Mouse (Mus musculus): ENCODE results near the gene Gm10190. TPM values are rescaled to one million over a fixed set of nuclear protein-coding genes. Genes with fewer than 3 reads are reported as not detected.

The Gm10190 gene
- polyA plus RNA-seq, 1 experiment from 2014 or later = 1.2 TPM

DNA sequence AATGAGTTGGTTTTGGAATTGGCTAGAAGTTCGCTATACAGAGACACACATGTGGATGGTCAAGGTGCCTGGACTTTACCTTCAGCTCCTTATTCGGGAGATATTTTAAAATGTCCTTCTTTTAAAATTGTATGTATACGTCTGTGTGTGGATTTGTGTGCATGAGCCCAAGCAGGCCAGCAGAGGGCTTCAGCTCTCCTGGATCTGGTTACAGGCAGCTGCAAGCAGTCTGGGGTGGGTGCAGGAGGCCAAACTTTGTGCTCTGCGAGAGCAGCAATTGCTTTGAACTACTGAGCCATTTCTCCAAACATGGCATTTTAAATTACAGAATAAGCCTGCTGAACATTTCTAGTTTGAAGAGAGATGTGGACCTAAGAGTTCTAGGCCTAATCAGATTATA, 28.1 kb downstream of the Gm10190 start:
- 77% methylated on average over 4 of the region's 4 CpGs for WGBS

DNA sequence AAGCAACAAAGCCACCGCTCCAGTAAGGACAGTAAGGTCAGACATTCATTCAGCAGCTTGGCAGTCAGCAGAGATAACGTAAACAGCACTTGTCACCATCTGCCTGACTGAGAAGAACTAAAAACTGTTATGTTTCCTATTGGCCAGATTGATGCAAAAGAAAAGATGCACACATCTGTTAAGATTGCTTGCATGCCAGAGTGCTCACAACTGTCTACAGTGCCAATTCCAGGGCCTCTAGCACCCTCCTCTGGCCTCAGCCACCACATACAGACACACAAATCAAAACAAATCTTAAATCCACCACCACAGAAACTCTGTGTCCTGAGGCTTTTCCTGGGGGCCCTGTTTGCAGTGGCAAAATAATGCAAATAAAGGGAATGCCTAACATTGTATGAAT, 41.0 kb downstream of the Gm10190 start:
- no peak for ATAC-seq (ENCODE audit: insufficient number of reproducible peaks, insufficient read depth, low FRiP score, low read depth)
- H3K4me3 ChIP-seq (ENCODE audit: control insufficient read depth in 1 of 2, insufficient read depth in 1 of 2, low read depth in 1 of 2, low read length in 2 of 2) = no peak overlapping the region
- no peaks in the 10 kb centered on the region for H3K4me1 ChIP-seq (ENCODE audit: control insufficient read depth in 2 of 2, insufficient read depth in 2 of 2, low read length in 2 of 2)
- no peak overlapping the region for H3K27ac ChIP-seq (replicated peaks in 1 of 2; ENCODE audit: control insufficient read depth in 1 of 2, insufficient read depth in 1 of 2, low read depth in 2 of 2, low read length in 2 of 2)
- H3K36me3 ChIP-seq (ENCODE audit: control insufficient read depth, insufficient read depth, low read length) = no peaks in the 10 kb centered on the region
- no peak overlapping the region for H3K4me2 ChIP-seq (ENCODE audit: low read length)
- H3K9me3 ChIP-seq (ENCODE audit: control insufficient read depth, low read length) = no peaks in the 10 kb centered on the region
- 69% methylated on average over 2 of the region's 2 CpGs for WGBS
- no peak overlapping the region for H3K9ac ChIP-seq (ENCODE audit: low read length)
- no peaks in the 10 kb centered on the region for H3K27me3 ChIP-seq (ENCODE audit: control insufficient read depth, insufficient read depth, low read length)

More for the DNA sequence above, 28.1 kb downstream of the Gm10190 start:
- Histone ChIP-seq H3K27ac (replicated peaks in 1 of 2; ENCODE audit: control insufficient read depth in 1 of 2, insufficient read depth in 1 of 2, low read depth in 2 of 2, low read length in 2 of 2) (no peak overlapping the region), H3K4me3 (ENCODE audit: control insufficient read depth in 1 of 2, insufficient read depth in 1 of 2, low read depth in 1 of 2, low read length in 2 of 2) (no peak overlapping the region), H3K4me1 (ENCODE audit: control insufficient read depth in 2 of 2, insufficient read depth in 2 of 2, low read length in 2 of 2) (no peaks in the 10 kb centered on the region; a peak in 1 of 4 replicates), H3K36me3 (ENCODE audit: control insufficient read depth, insufficient read depth, low read length) (no peaks in the 10 kb centered on the region), H3K9me3 (ENCODE audit: control insufficient read depth, low read length) (no peaks in the 10 kb centered on the region), H3K9ac (ENCODE audit: low read length) (no peak overlapping the region), H3K4me2 (ENCODE audit: low read length) (no peak overlapping the region), H3K27me3 (ENCODE audit: control insufficient read depth, insufficient read depth, low read length) (no peaks in the 10 kb centered on the region)
- ATAC-seq (ENCODE audit: insufficient number of reproducible peaks, insufficient read depth, low FRiP score, low read depth) = no peak

DNA sequence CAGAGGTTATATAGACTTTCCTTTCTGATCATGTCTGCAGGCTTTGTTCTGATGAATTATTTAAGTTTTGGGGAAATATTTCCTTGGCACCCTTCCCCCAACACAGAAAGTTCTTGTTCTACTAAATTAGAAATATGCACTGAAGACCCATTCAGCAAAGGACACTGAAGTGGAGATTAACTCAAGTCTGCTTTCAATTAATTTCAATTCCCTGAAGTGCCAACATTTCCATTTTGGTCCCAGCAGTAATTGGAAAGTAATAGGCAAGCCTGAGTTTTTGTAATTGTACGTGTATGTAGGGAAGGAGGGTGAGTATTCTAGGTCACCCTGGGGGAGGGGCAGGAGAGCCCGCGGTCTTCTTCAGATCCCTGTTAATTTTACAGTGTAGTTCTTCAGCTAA, 46.9 kb downstream of the Gm10190 start:
- Histone ChIP-seq H3K9ac (ENCODE audit: low read length) (no peak overlapping the region), H3K27ac (replicated peaks in 1 of 2; ENCODE audit: control insufficient read depth in 1 of 2, insufficient read depth in 1 of 2, low read depth in 2 of 2, low read length in 2 of 2) (no peak overlapping the region)

DNA sequence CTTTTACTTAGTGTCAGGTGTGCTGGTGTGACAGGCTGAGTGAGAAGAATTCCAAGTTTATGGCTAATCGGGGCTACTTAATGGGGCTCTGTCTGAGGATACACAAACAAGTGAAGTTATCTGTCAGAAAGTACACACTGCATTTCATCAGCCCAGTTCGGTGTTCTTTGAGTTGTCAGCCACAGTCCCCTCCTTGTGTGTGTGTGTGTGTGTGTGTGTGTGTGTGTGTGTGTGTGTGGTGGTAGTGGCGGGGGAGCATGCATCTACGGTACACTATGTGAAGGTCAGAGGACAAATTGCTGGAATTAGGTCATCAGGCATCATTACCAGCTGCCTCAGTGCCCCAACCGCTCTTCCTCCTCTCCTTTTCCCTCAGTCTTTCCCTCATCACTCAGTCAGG, 47.9 kb downstream of the Gm10190 start:
- Histone ChIP-seq H3K4me3 (ENCODE audit: control insufficient read depth in 1 of 2, insufficient read depth in 1 of 2, low read depth in 1 of 2, low read length in 2 of 2) (no peak overlapping the region), H3K36me3 (ENCODE audit: control insufficient read depth, insufficient read depth, low read length) (no peaks in the 10 kb centered on the region), H3K4me2 (ENCODE audit: low read length) (no peak overlapping the region), H3K9me3 (ENCODE audit: control insufficient read depth, low read length) (no peaks in the 10 kb centered on the region), H3K4me1 (ENCODE audit: control insufficient read depth in 2 of 2, insufficient read depth in 2 of 2, low read length in 2 of 2) (peaks cover 5 to 14% of the 10 kb centered on the region in 2 experiments), H3K9ac (ENCODE audit: low read length) (no peak overlapping the region), H3K27ac (replicated peaks in 1 of 2; ENCODE audit: control insufficient read depth in 1 of 2, insufficient read depth in 1 of 2, low read depth in 2 of 2, low read length in 2 of 2) (no peak overlapping the region), H3K27me3 (ENCODE audit: control insufficient read depth, insufficient read depth, low read length) (no peaks in the 10 kb centered on the region)
- WGBS = 60% methylated on average over 5 of the region's 5 CpGs
- ATAC-seq (ENCODE audit: insufficient number of reproducible peaks, insufficient read depth, low FRiP score, low read depth) = no peak

More for the DNA sequence above, 46.9 kb downstream of the Gm10190 start:
- no peaks in the 10 kb centered on the region for H3K27me3 ChIP-seq (ENCODE audit: control insufficient read depth, insufficient read depth, low read length)
- WGBS = 79% methylated on average over 3 of the region's 3 CpGs
- no peak overlapping the region for H3K4me3 ChIP-seq (ENCODE audit: control insufficient read depth in 1 of 2, insufficient read depth in 1 of 2, low read depth in 1 of 2, low read length in 2 of 2)
- H3K9me3 ChIP-seq (ENCODE audit: control insufficient read depth, low read length) = no peaks in the 10 kb centered on the region
- ATAC-seq (ENCODE audit: insufficient number of reproducible peaks, insufficient read depth, low FRiP score, low read depth) = no peak
- H3K4me2 ChIP-seq (ENCODE audit: low read length) = no peak overlapping the region
- peaks cover 5 to 14% of the 10 kb centered on the region in 2 experiments for H3K4me1 ChIP-seq (ENCODE audit: control insufficient read depth in 2 of 2, insufficient read depth in 2 of 2, low read length in 2 of 2)
- no peaks in the 10 kb centered on the region for H3K36me3 ChIP-seq (ENCODE audit: control insufficient read depth, insufficient read depth, low read length)

DNA sequence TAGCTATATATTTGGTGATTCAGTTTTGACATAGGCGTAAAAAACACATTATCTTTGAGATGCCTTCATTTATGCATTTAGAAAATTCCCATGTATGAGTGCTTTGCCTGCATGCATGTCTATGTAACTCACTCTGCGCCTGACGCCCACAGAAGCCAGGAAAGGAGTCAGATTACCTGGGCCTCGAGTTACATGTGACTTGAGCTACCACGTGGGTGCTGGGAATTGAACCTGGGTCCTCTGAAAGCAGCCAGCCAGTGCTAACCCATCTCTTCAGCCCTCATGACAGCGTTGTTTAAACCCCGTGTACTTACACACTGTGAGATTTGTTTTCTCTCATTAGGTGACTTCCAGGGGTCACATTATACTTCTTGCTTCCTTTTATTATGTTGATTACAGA, 48.8 kb downstream of the Gm10190 start:
- H3K4me3 ChIP-seq (ENCODE audit: control insufficient read depth in 1 of 2, insufficient read depth in 1 of 2, low read depth in 1 of 2, low read length in 2 of 2) = no peak overlapping the region
- H3K9me3 ChIP-seq (ENCODE audit: control insufficient read depth, low read length) = no peaks in the 10 kb centered on the region
- no peak for ATAC-seq (ENCODE audit: insufficient number of reproducible peaks, insufficient read depth, low FRiP score, low read depth)
- no peaks in the 10 kb centered on the region for H3K27me3 ChIP-seq (ENCODE audit: control insufficient read depth, insufficient read depth, low read length)
- no peaks in the 10 kb centered on the region for H3K36me3 ChIP-seq (ENCODE audit: control insufficient read depth, insufficient read depth, low read length)
- H3K4me1 ChIP-seq (ENCODE audit: control insufficient read depth in 2 of 2, insufficient read depth in 2 of 2, low read length in 2 of 2) = peaks cover 5 to 14% of the 10 kb centered on the region in 2 experiments
- 83% methylated on average over 7 of the region's 7 CpGs for WGBS
- H3K4me2 ChIP-seq (ENCODE audit: low read length) = no peak overlapping the region
- H3K9ac ChIP-seq (ENCODE audit: low read length) = no peak overlapping the region
- no peak overlapping the region for H3K27ac ChIP-seq (replicated peaks in 1 of 2; ENCODE audit: control insufficient read depth in 1 of 2, insufficient read depth in 1 of 2, low read depth in 2 of 2, low read length in 2 of 2)

DNA sequence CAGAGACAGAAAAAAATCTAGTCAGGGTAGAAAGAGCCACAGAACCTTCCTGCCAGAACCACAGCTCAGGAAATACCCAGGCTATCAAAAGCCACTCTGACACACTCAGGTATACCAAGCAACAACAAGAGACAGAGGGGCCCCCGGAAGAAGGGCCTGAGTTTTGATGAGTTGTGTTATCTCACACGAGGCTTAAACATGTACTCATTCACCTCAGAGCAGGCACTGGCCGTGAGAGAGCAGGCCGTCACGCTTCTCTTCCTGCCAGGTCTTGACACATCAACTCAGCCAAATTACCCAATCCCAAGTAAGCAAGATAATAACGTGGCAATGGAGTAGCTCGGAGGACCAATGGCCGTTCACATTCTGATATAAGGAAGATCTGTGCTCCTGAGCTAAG, 49.7 kb downstream of the Gm10190 start:
- ATAC-seq (ENCODE audit: insufficient number of reproducible peaks, insufficient read depth, low FRiP score, low read depth) = no peak
- H3K9me3 ChIP-seq (ENCODE audit: control insufficient read depth, low read length) = no peaks in the 10 kb centered on the region
- H3K4me2 ChIP-seq (ENCODE audit: low read length) = no peak overlapping the region
- no peaks in the 10 kb centered on the region for H3K27me3 ChIP-seq (ENCODE audit: control insufficient read depth, insufficient read depth, low read length)
- no peak overlapping the region for H3K9ac ChIP-seq (ENCODE audit: low read length)
- H3K36me3 ChIP-seq (ENCODE audit: control insufficient read depth, insufficient read depth, low read length) = no peaks in the 10 kb centered on the region
- no peak overlapping the region for H3K4me3 ChIP-seq (ENCODE audit: control insufficient read depth in 1 of 2, insufficient read depth in 1 of 2, low read depth in 1 of 2, low read length in 2 of 2)
- WGBS = 53% methylated on average over 8 of the region's 8 CpGs
- H3K4me1 ChIP-seq (ENCODE audit: control insufficient read depth in 2 of 2, insufficient read depth in 2 of 2, low read length in 2 of 2) = peaks cover 5 to 14% of the 10 kb centered on the region in 2 experiments
- H3K27ac ChIP-seq (replicated peaks in 1 of 2; ENCODE audit: control insufficient read depth in 1 of 2, insufficient read depth in 1 of 2, low read depth in 2 of 2, low read length in 2 of 2) = no peak overlapping the region

Other genes with a start within 250 kb of the Gm10190 start
- gene Galm, start 246.1 kb downstream of the Gm10190 start, polyA plus RNA-seq (2014; fragmentation: Nextera tagmentation; extraction: Ambion mirVana) = 10.7 and 13.7 TPM in 2 replicates
- gene Srsf7, start 166.2 kb downstream of the Gm10190 start, polyA plus RNA-seq (2014; fragmentation: Nextera tagmentation; extraction: Ambion mirVana) = 275 and 276 TPM in 2 replicates
- gene Ttc39d, start 166.1 kb downstream of the Gm10190 start, polyA plus RNA-seq (2014; fragmentation: Nextera tagmentation; extraction: Ambion mirVana) = 0.11 and 0.16 TPM in 2 replicates
- gene Gemin6, start 149.1 kb downstream of the Gm10190 start, polyA plus RNA-seq (2014; fragmentation: Nextera tagmentation; extraction: Ambion mirVana) = 23.5 and 27.0 TPM in 2 replicates
- 31.3 and 32.1 TPM in 2 replicates for gene Morn2, start 83.3 kb downstream of the Gm10190 start, polyA plus RNA-seq (2014; fragmentation: Nextera tagmentation; extraction: Ambion mirVana)
- gene Dhx57, start 83.1 kb downstream of the Gm10190 start, polyA plus RNA-seq (2014; fragmentation: Nextera tagmentation; extraction: Ambion mirVana) = 8.5 and 8.9 TPM in 2 replicates
- gene Arhgef33, start 66.1 kb downstream of the Gm10190 start, polyA plus RNA-seq (2014; fragmentation: Nextera tagmentation; extraction: Ambion mirVana) = 0.80 and 1.4 TPM in 2 replicates
- gene Sos1, start 106.9 kb upstream of the Gm10190 start, polyA plus RNA-seq (2014; fragmentation: Nextera tagmentation; extraction: Ambion mirVana) = 6.2 TPM in 2 replicates
- not detected in 2 replicates for gene Cdkl4, start 204.3 kb upstream of the Gm10190 start, polyA plus RNA-seq (2014; fragmentation: Nextera tagmentation; extraction: Ambion mirVana)

All from heart, embryonic 14.5 days (tissue).